17 mouse cellular contexts compared by ENCODE assay signal in genomic region chr7:47013131-47013767, GRCm38 (mm10). TPM values are rescaled to one million over a fixed set of nuclear protein-coding genes. Genes with fewer than 3 reads are reported as not detected.
DNase-seq lines count a peak whose midpoint lies in the region; ATAC-seq and TF ChIP-seq lines count a peak whose summit lies in the region.
"Had no signal": no experiment of that assay in that cellular context is flagged by ENCODE, and none has a peak within 500 bp of the region (broad histone marks: within the 10 kb centered on the region; RNA-seq: fewer than 3 reads in every experiment).

No protein-coding gene starts in this region.

- no peak overlapping the region for H3K4me3 ChIP-seq in heart, adult 2 months
- no peak overlapping the region for H3K4me3 ChIP-seq in thymus, adult 2 months (ENCODE audit: control insufficient read depth, insufficient read depth, low read length)
- no peak overlapping the region for H3K4me3 ChIP-seq in liver, embryonic 14.5 days (ENCODE audit: insufficient read depth in 1 of 2, low read depth in 2 of 2, low read length in 2 of 2)
- H3K4me3 ChIP-seq in kidney, adult 2 months (ENCODE audit: insufficient read depth, low read depth, low read length): no peak overlapping the region
- H3K4me3 ChIP-seq: hindbrain, embryonic 15.5 days; midbrain, embryonic 10.5 days; neural tube, embryonic 12.5 days had no signal

- no peak for TF ChIP-seq CTCF in heart, adult 2 months (IDR thresholded peaks at IDR 0.05)
- TF ChIP-seq CTCF in thymus, adult 2 months (IDR thresholded peaks at IDR 0.05; ENCODE audit: borderline replicate concordance, control insufficient read depth, extremely low read depth, insufficient read depth, low read length, poor library complexity): no peak
- no peak for TF ChIP-seq CTCF in liver, embryonic 14.5 days (IDR thresholded peaks at IDR 0.05; ENCODE audit: low read depth)
- no peak for TF ChIP-seq CTCF in kidney, adult 2 months (conservative IDR thresholded peaks at IDR 0.05; ENCODE audit: insufficient read depth, insufficient read length, low read depth, low read length)

- ATAC-seq in liver, embryonic 14.5 days (ENCODE audit: insufficient read depth): no peak
- no peak for ATAC-seq in CD4-positive, CD25-positive, alpha-beta regulatory T cell, adult 4 months

- WGBS in heart, adult 2 months: 33% methylated on average over 9 of the region's 9 CpGs
- WGBS in thymus, adult 2 months: 14% methylated on average over 9 of the region's 9 CpGs
- WGBS in liver, embryonic 14.5 days (ENCODE audit: insufficient replicate concordance): 27% methylated on average over 9 of the region's 9 CpGs
- WGBS in kidney, adult 2 months: 27% methylated on average over 9 of the region's 9 CpGs

- peak overlapping the region; percentile 0; the same call in 1 of the 2 replicates for H3K27ac ChIP-seq in heart, adult 2 months
- H3K27ac ChIP-seq in thymus, adult 2 months (ENCODE audit: control insufficient read depth, insufficient read depth, low read length): peak overlapping the region; percentile 14; the same call in 1 of the 2 replicates
- H3K27ac ChIP-seq in liver, embryonic 14.5 days: peak overlapping the region; percentile 8
- no peak overlapping the region for H3K27ac ChIP-seq in kidney, adult 2 months (ENCODE audit: insufficient read depth, low read depth, low read length)
- H3K27ac ChIP-seq: hindbrain, embryonic 15.5 days; midbrain, embryonic 10.5 days; neural tube, embryonic 12.5 days had no signal

- H3K4me2 ChIP-seq in liver, embryonic 14.5 days (ENCODE audit: low read depth): peak overlapping the region; percentile 46
- H3K4me2 ChIP-seq: hindbrain, embryonic 15.5 days; neural tube, embryonic 12.5 days had no signal

- TF ChIP-seq EP300 in heart, adult 2 months (IDR thresholded peaks at IDR 0.05; ENCODE audit: insufficient read depth, low read depth, low read length): no peak
- TF ChIP-seq EP300 in liver, embryonic 14.5 days (IDR thresholded peaks at IDR 0.05; ENCODE audit: low read depth): no peak

- DNase-seq in heart, adult 2 months: no peak
- no peak for DNase-seq in heart, postnatal 4 days
- peak; percentile 8 for DNase-seq in thymus, adult 2 months
- DNase-seq in thymus, adult 18-20 months: no peak
- no peak for DNase-seq in liver, embryonic 14.5 days (ENCODE audit: low read depth in 3 of 3, low spot score in 3 of 3)
- DNase-seq in adipocyte (ENCODE audit: low spot score): no peak
- no peak for DNase-seq in kidney, adult 2 months
- DNase-seq: cerebellum, postnatal 36 days; kidney, postnatal 10 days; layer of hippocampus, postnatal 36 days had no signal

- peaks cover 15% of the 10 kb centered on the region for H3K4me1 ChIP-seq in heart, adult 2 months (ENCODE audit: control insufficient read depth, insufficient read depth, low read length)
- H3K4me1 ChIP-seq in thymus, adult 2 months (replicated peaks; ENCODE audit: control insufficient read depth, insufficient read depth, low read length): peaks cover 19% of the 10 kb centered on the region
- peaks cover 35 to 36% of the 10 kb centered on the region in 2 experiments for H3K4me1 ChIP-seq in liver, embryonic 14.5 days (replicated peaks; ENCODE audit: control insufficient read depth in 2 of 2, insufficient read depth in 2 of 2, low read length in 1 of 2)
- peaks cover 3% of the 10 kb centered on the region; the same call in 1 of the 2 replicates for H3K4me1 ChIP-seq in kidney, adult 2 months (ENCODE audit: control insufficient read depth, insufficient read depth, low read length)

- no peak overlapping the region for H3K9ac ChIP-seq in heart, adult 2 months (ENCODE audit: low read depth, low read length)
- H3K9ac ChIP-seq in liver, embryonic 14.5 days (replicated peaks): no peak overlapping the region; the same call in 1 of the 2 replicates
- H3K9ac ChIP-seq: hindbrain, embryonic 15.5 days; neural tube, embryonic 12.5 days had no signal

- H3K27me3 ChIP-seq in heart, adult 2 months (ENCODE audit: control insufficient read depth, insufficient read depth, low read length): no peaks in the 10 kb centered on the region
- no peaks in the 10 kb centered on the region for H3K27me3 ChIP-seq in thymus, adult 2 months (ENCODE audit: control insufficient read depth, insufficient read depth, low read length)
- H3K27me3 ChIP-seq in liver, embryonic 14.5 days (ENCODE audit: control insufficient read depth, insufficient read depth, low read length): no peaks in the 10 kb centered on the region
- H3K27me3 ChIP-seq in kidney, adult 2 months (replicated peaks; ENCODE audit: control insufficient read depth, insufficient read depth, low read length): no peaks in the 10 kb centered on the region
- H3K27me3 ChIP-seq: hindbrain, embryonic 15.5 days; neural tube, embryonic 12.5 days had no signal

- no peaks in the 10 kb centered on the region for H3K36me3 ChIP-seq in heart, adult 2 months (ENCODE audit: control insufficient read depth, insufficient read depth, low read length)
- no peaks in the 10 kb centered on the region for H3K36me3 ChIP-seq in thymus, adult 2 months (ENCODE audit: control insufficient read depth, insufficient read depth, low read length)
- no peaks in the 10 kb centered on the region for H3K36me3 ChIP-seq in liver, embryonic 14.5 days (replicated peaks; ENCODE audit: control insufficient read depth, insufficient read depth, low read depth)
- H3K36me3 ChIP-seq in kidney, adult 2 months (ENCODE audit: control insufficient read depth, insufficient read depth, low read length): no peaks in the 10 kb centered on the region
- H3K36me3 ChIP-seq: hindbrain, embryonic 15.5 days; midbrain, embryonic 10.5 days; neural tube, embryonic 12.5 days had no signal

- no peak for TF ChIP-seq POLR2A in heart, adult 2 months (IDR thresholded peaks at IDR 0.05; ENCODE audit: insufficient read depth, low read depth, low read length)
- TF ChIP-seq POLR2A in thymus, adult 2 months (IDR thresholded peaks at IDR 0.05; ENCODE audit: control insufficient read depth, extremely low read depth, insufficient read depth, low read length, poor library complexity): no peak
- TF ChIP-seq POLR2A in kidney, adult 2 months (IDR thresholded peaks at IDR 0.05; ENCODE audit: low read depth, low read length): no peak

- intact Hi-C loops in heart, adult 2 months (cut with DNase I): loop anchor here (5.0 kb wide), 1 partner anchor 166 kb away; no protein-coding TSS in a partner anchor

- no peaks in the 10 kb centered on the region for H3K9me3 ChIP-seq in liver, embryonic 14.5 days (ENCODE audit: control insufficient read depth, low read length)
- H3K9me3 ChIP-seq: hindbrain, embryonic 15.5 days; midbrain, embryonic 10.5 days; neural tube, embryonic 12.5 days had no signal

- H3K79me2 ChIP-seq in heart, adult 2 months (replicated peaks; ENCODE audit: control insufficient read depth, insufficient read depth, low read length): no peaks in the 10 kb centered on the region

RNA-seq across cellular contexts. Expression of gene Spty2d1, which starts 5.0 kb away (rescaled TPM):
- 1 to 10 TPM; 6.9 to 8.5 TPM for total RNA-seq in heart, adult 2 months (2021)
- 2.7 and 4.3 TPM in 2 replicates for polyA plus RNA-seq in heart, adult 2 months (2012; rRNA removed)
- total RNA-seq in heart, postnatal 4 days (2021): 10 to 100 TPM; 15.1 to 15.7 TPM
- 6.9 and 8.4 TPM in 2 replicates for polyA plus RNA-seq in thymus, adult 2 months (2012; rRNA removed)
- 3.5 and 5.9 TPM in 2 replicates for polyA plus RNA-seq in liver, embryonic 14.5 days (2012; rRNA removed)
- polyA plus RNA-seq in liver, embryonic 14.5 days (2014; fragmentation: Nextera tagmentation; extraction: Ambion mirVana): 10.1 and 10.4 TPM in 2 replicates
- 10 to 100 TPM; 29.0 to 60.4 TPM for polyA plus RNA-seq in CD4-positive, CD25-positive, alpha-beta regulatory T cell, adult 4 months (2017; shearing (Covaris generic))
- 6.3 and 7.2 TPM in 2 replicates for polyA plus RNA-seq in kidney, adult 2 months (2012; rRNA removed)

RNA-seq across cellular contexts. Expression of gene Gm9999, which starts 29.9 kb away (rescaled TPM):
- total RNA-seq in heart, adult 2 months (2021): not detected
- 1.1 TPM in 1 of 2 replicates, not detected in the other for polyA plus RNA-seq in heart, adult 2 months (2012; rRNA removed)
- not detected for total RNA-seq in heart, postnatal 4 days (2021)
- polyA plus RNA-seq in thymus, adult 2 months (2012; rRNA removed): 0.54 TPM in 1 of 2 replicates, not detected in the other
- polyA plus RNA-seq in liver, embryonic 14.5 days (2012; rRNA removed): not detected in 2 replicates
- not detected in 2 replicates for polyA plus RNA-seq in liver, embryonic 14.5 days (2014; fragmentation: Nextera tagmentation; extraction: Ambion mirVana)
- not detected for polyA plus RNA-seq in CD4-positive, CD25-positive, alpha-beta regulatory T cell, adult 4 months (2017; shearing (Covaris generic))
- polyA plus RNA-seq in kidney, adult 2 months (2012; rRNA removed): 0.46 TPM in 1 of 2 replicates, not detected in the other
- total RNA-seq: layer of hippocampus, postnatal 36 days had no signal
- polyA plus RNA-seq: brain, embryonic 14.5 days; embryonic facial prominence, embryonic 14.5 days; hindbrain, embryonic 15.5 days; limb, embryonic 14.5 days; midbrain, embryonic 10.5 days; neural tube, embryonic 12.5 days had no signal

RNA-seq across cellular contexts. Expression of gene Tmem86a, which starts 37.2 kb away (rescaled TPM):
- total RNA-seq in heart, adult 2 months (2021): 10 to 100 TPM; 20.0 to 25.0 TPM
- polyA plus RNA-seq in heart, adult 2 months (2012; rRNA removed): 45.5 and 54.8 TPM in 2 replicates
- 10 to 100 TPM; 16.9 to 23.8 TPM for total RNA-seq in heart, postnatal 4 days (2021)
- polyA plus RNA-seq in thymus, adult 2 months (2012; rRNA removed): 51.3 and 66.5 TPM in 2 replicates
- polyA plus RNA-seq in liver, embryonic 14.5 days (2012; rRNA removed): 12.6 and 14.8 TPM in 2 replicates
- 16.6 and 16.9 TPM in 2 replicates for polyA plus RNA-seq in liver, embryonic 14.5 days (2014; fragmentation: Nextera tagmentation; extraction: Ambion mirVana)
- 1 to 10 TPM; 4.5 to 6.0 TPM for polyA plus RNA-seq in CD4-positive, CD25-positive, alpha-beta regulatory T cell, adult 4 months (2017; shearing (Covaris generic))
- 97.0 and 104 TPM in 2 replicates for polyA plus RNA-seq in kidney, adult 2 months (2012; rRNA removed)

RNA-seq across cellular contexts. Expression of gene Uevld, which starts 54.9 kb away (rescaled TPM):
- total RNA-seq in heart, adult 2 months (2021): 10 to 100 TPM in 1 of 2 experiments, 1 to 10 TPM in 1; 9.0 to 10.3 TPM
- polyA plus RNA-seq in heart, adult 2 months (2012; rRNA removed): 2.9 and 5.0 TPM in 2 replicates
- 10 to 100 TPM; 14.9 to 16.8 TPM for total RNA-seq in heart, postnatal 4 days (2021)
- 4.0 and 4.3 TPM in 2 replicates for polyA plus RNA-seq in thymus, adult 2 months (2012; rRNA removed)
- 2.8 and 3.9 TPM in 2 replicates for polyA plus RNA-seq in liver, embryonic 14.5 days (2012; rRNA removed)
- polyA plus RNA-seq in liver, embryonic 14.5 days (2014; fragmentation: Nextera tagmentation; extraction: Ambion mirVana): 5.8 and 6.4 TPM in 2 replicates
- polyA plus RNA-seq in CD4-positive, CD25-positive, alpha-beta regulatory T cell, adult 4 months (2017; shearing (Covaris generic)): 1 to 10 TPM; 7.5 to 9.0 TPM
- 3.8 and 4.0 TPM in 2 replicates for polyA plus RNA-seq in kidney, adult 2 months (2012; rRNA removed)
